Mouse (Mus musculus) liver, embryonic 11.5 days (tissue): Measurements from ENCODE around the gene Gprin1. TPM values are rescaled to one million over a fixed set of nuclear protein-coding genes. Genes with fewer than 3 reads are reported as not detected.

ENCODE experiments used
- ATAC-seq: fragments of 200-750 bp; cut with Nextera tagmentation; replicated peaks from 2 replicates; pipeline ENCODE4 v1.8.0; 2017; ENCODE audit warnings: moderate number of reproducible peaks, mild to moderate bottlenecking, moderate TSS enrichment, moderate library complexity; ENCODE audit not compliant: low FRiP score
- DNase-seq: peaks from one replicate; pipeline ENCODE4 v3.0.0-alpha.2; 2017; ENCODE audit warnings: low spot score
- H3K27ac ChIP-seq: fragments of 300-500 bp; sonication (generic); 2 replicates; pipeline ENCODE4 v1.5.1; 2014; ENCODE audit warnings: mild to moderate bottlenecking, low read depth, low read length, control low read depth
- H3K27me3 ChIP-seq: fragments of 300-500 bp; sonication (generic); replicated peaks from 2 replicates; pipeline ENCODE4 v1.6.1; 2014; ENCODE audit warnings: low read length, mixed read lengths; ENCODE audit not compliant: control insufficient read depth, insufficient read depth
- H3K36me3 ChIP-seq: fragments of 300-500 bp; sonication (generic); 2 replicates; pipeline ENCODE4 v1.6.1; 2014; ENCODE audit warnings: mild to moderate bottlenecking, low read length, moderate library complexity, mixed read lengths; ENCODE audit not compliant: control insufficient read depth, insufficient read depth
- H3K4me1 ChIP-seq: fragments of 300-500 bp; sonication (generic); replicated peaks from 2 replicates; pipeline ENCODE4 v1.6.1; 2014; ENCODE audit warnings: low read length, mixed read lengths; ENCODE audit not compliant: control insufficient read depth, insufficient read depth
- H3K4me2 ChIP-seq: fragments of 300-500 bp; sonication (generic); 2 replicates; pipeline ENCODE4 v1.6.1; 2014; ENCODE audit warnings: mild to moderate bottlenecking, control low read depth, moderate library complexity
- H3K4me3 ChIP-seq: fragments of 300-500 bp; sonication (generic); 2 replicates; pipeline ENCODE4 v1.5.1; 2014; ENCODE audit warnings: low read depth, low read length, control low read depth
- H3K9ac ChIP-seq: fragments of 300-500 bp; sonication (generic); 2 replicates; pipeline ENCODE4 v1.6.1; 2014; ENCODE audit warnings: low read depth, low read length, control low read depth
- H3K9me3 ChIP-seq: fragments of 300-500 bp; sonication (generic); 2 replicates; pipeline ENCODE4 v1.6.1; 2016; ENCODE audit warnings: low read length, inconsistent platforms, mixed read lengths; ENCODE audit not compliant: control insufficient read depth
- WGBS: fragments of 180-500 bp; shearing (Covaris S2); extraction: QIAGEN DNeasy Blood & Tissue Kit; methylation state at CpG from one replicate; pipeline ENCODE4 v1.1.7; 2014; 5-methylcytosine and 5-hydroxymethylcytosine counted together
- polyA plus RNA-seq: library from polyadenylated mRNA; unstranded; fragments of >200 nt; fragmentation: Nextera tagmentation; extraction: Ambion mirVana; gene quantifications from 2 replicates; pipeline ENCODE4 v1.2.1, GENCODE M21; 2014

Gene Gprin1
- polyA plus RNA-seq, 1 experiment from 2014 or later: 0.30 TPM

GRCm38 (mm10) chr13:54716916-54717315 lies 32.8 kb downstream of the Gprin1 start:
- Histone ChIP-seq H3K27ac (no peak overlapping the region), H3K27me3 (no peaks in the 10 kb centered on the region; the same call in 1 of the 2 replicates), H3K36me3 (no peaks in the 10 kb centered on the region), H3K9ac (no peak overlapping the region), H3K4me3 (no peak overlapping the region), H3K4me2 (no peak overlapping the region), H3K9me3 (no peaks in the 10 kb centered on the region), H3K4me1 (no peaks in the 10 kb centered on the region)
- DNase-seq: no peak
- no peak for ATAC-seq
- 5% methylated on average over 5 of the region's 5 CpGs for WGBS

GRCm38 (mm10) chr13:54714996-54715395 lies 34.7 kb downstream of the Gprin1 start:
- DNase-seq: no peak
- H3K27me3 ChIP-seq: no peaks in the 10 kb centered on the region; the same call in 1 of the 2 replicates
- WGBS: 83% methylated on average over 10 of the region's 10 CpGs
- H3K27ac ChIP-seq: no peak overlapping the region
- H3K9me3 ChIP-seq: no peaks in the 10 kb centered on the region
- no peak overlapping the region for H3K9ac ChIP-seq
- no peaks in the 10 kb centered on the region for H3K4me1 ChIP-seq
- no peaks in the 10 kb centered on the region for H3K36me3 ChIP-seq
- H3K4me2 ChIP-seq: no peak overlapping the region
- H3K4me3 ChIP-seq: no peak overlapping the region
- ATAC-seq: no peak

- Histone ChIP-seq H3K9ac (no peak overlapping the region), H3K4me3 (no peak overlapping the region), H3K9me3 (no peaks in the 10 kb centered on the region), H3K27ac (no peak overlapping the region), H3K27me3 (no peaks in the 10 kb centered on the region; the same call in 1 of the 2 replicates), H3K4me1 (no peaks in the 10 kb centered on the region), H3K4me2 (no peak overlapping the region), H3K36me3 (no peaks in the 10 kb centered on the region)
- 42% methylated on average over 4 of the region's 4 CpGs for WGBS
- ATAC-seq (no peak), DNase-seq (no peak)
Measured at GRCm38 (mm10) chr13:54714393-54714792, 35.3 kb downstream of the Gprin1 start.

- H3K27me3 ChIP-seq: no peaks in the 10 kb centered on the region; the same call in 1 of the 2 replicates
- H3K9me3 ChIP-seq: no peaks in the 10 kb centered on the region
- DNase-seq: no peak
- no peaks in the 10 kb centered on the region for H3K4me1 ChIP-seq
- no peaks in the 10 kb centered on the region for H3K36me3 ChIP-seq
- 68% methylated on average over 3 of the region's 3 CpGs for WGBS
- no peak for ATAC-seq
- no peak overlapping the region for H3K4me3 ChIP-seq
- no peak overlapping the region for H3K9ac ChIP-seq
- H3K4me2 ChIP-seq: no peak overlapping the region
- H3K27ac ChIP-seq: no peak overlapping the region
Measured at GRCm38 (mm10) chr13:54710866-54711265, 38.8 kb downstream of the Gprin1 start.

GRCm38 (mm10) chr13:54704890-54705289 lies 44.8 kb downstream of the Gprin1 start:
- 50% methylated on average over 6 of the region's 6 CpGs for WGBS
- Histone ChIP-seq H3K9ac (no peak overlapping the region), H3K36me3 (no peaks in the 10 kb centered on the region), H3K4me3 (no peak overlapping the region), H3K27ac (no peak overlapping the region), H3K9me3 (no peaks in the 10 kb centered on the region), H3K27me3 (no peaks in the 10 kb centered on the region; the same call in 1 of the 2 replicates), H3K4me2 (no peak overlapping the region), H3K4me1 (peaks cover 7% of the 10 kb centered on the region)
- ATAC-seq: no peak
- DNase-seq: no peak

GRCm38 (mm10) chr13:54702507-54702906 lies 47.2 kb downstream of the Gprin1 start:
- no peak overlapping the region; the same call in 1 of the 2 replicates for H3K4me2 ChIP-seq
- H3K9ac ChIP-seq: no peak overlapping the region
- no peaks in the 10 kb centered on the region for H3K9me3 ChIP-seq
- no peaks in the 10 kb centered on the region; the same call in 1 of the 2 replicates for H3K27me3 ChIP-seq
- no peak overlapping the region for H3K27ac ChIP-seq
- no peak for DNase-seq
- no peak for ATAC-seq
- H3K36me3 ChIP-seq: no peaks in the 10 kb centered on the region
- WGBS: 63% methylated on average over 7 of the region's 7 CpGs
- H3K4me1 ChIP-seq: peaks cover 7% of the 10 kb centered on the region
- no peak overlapping the region for H3K4me3 ChIP-seq

GRCm38 (mm10) chr13:54701243-54701642 lies 48.4 kb downstream of the Gprin1 start, which contains the start of gene Cdhr2:
Gene Cdhr2 (plus strand): TSS chr13:54701461.
- DNase-seq: no peak

GRCm38 (mm10) chr13:54695479-54696230 lies 54.0 kb downstream of the Gprin1 start:
- DNase-seq (no peak), ATAC-seq (no peak)
- H3K4me1 ChIP-seq: peaks cover 21% of the 10 kb centered on the region
- H3K4me3 ChIP-seq: no peak overlapping the region
- WGBS: 79% methylated on average over 11 of the region's 11 CpGs
- H3K36me3 ChIP-seq: no peaks in the 10 kb centered on the region
- H3K27ac ChIP-seq: no peak overlapping the region
- H3K27me3 ChIP-seq: no peaks in the 10 kb centered on the region
- no peaks in the 10 kb centered on the region for H3K9me3 ChIP-seq
- no peak overlapping the region for H3K9ac ChIP-seq
- no peak overlapping the region for H3K4me2 ChIP-seq

More at GRCm38 (mm10) chr13:54701243-54701642, 48.4 kb downstream of the Gprin1 start, which contains the start of gene Cdhr2:
- Histone ChIP-seq H3K27me3 (no peaks in the 10 kb centered on the region), H3K27ac (peak within 1 kb of the TSS; percentile 32), H3K4me2 (peak within 1 kb of the TSS; percentile 49), H3K9ac (no peak within 1 kb of the TSS), H3K4me3 (peak within 1 kb of the TSS; percentile 26; the same call in 1 of the 2 replicates), H3K9me3 (no peaks in the 10 kb centered on the region), H3K4me1 (peaks cover 7% of the 10 kb centered on the region), H3K36me3 (no peaks in the 10 kb centered on the region)
- 61% methylated on average over 5 of the region's 5 CpGs for WGBS
- ATAC-seq: peak; percentile 66
